Mouse (Mus musculus): ENCODE measurements around the gene Chek1.
A peak's percentile ranks its signal among the peaks of the same experiment; 100 is the strongest.

Chek1 gene

GRCm38 (mm10) chr9:36727034-36727755 lies at the start of gene Chek1:
Gene Chek1, minus strand, starts transcription at chr9:36727065.
- DNase-seq (ENCODE audit: low spot score in 2 of 2) = no peak

- no peak for DNase-seq (ENCODE audit: low spot score in 2 of 2)
These were observed 42.2 kb upstream of the Chek1 start for GRCm38 (mm10) chr9:36769048-36769413.

GRCm38 (mm10) chr9:36768156-36769047 lies 41.5 kb upstream of the Chek1 start:
- peak; percentile 42 to 46 for DNase-seq (ENCODE audit: low spot score in 2 of 2)

- peak; percentile 96 to 97 for DNase-seq (ENCODE audit: low spot score in 2 of 2)
These were observed 40.6 kb upstream of the Chek1 start, which contains the start of gene Stt3a for GRCm38 (mm10) chr9:36767203-36768143. Gene Stt3a, minus strand, starts transcription at chr9:36767679.

- no peak for DNase-seq (ENCODE audit: low spot score in 2 of 2)
These were observed 37.5 kb upstream of the Chek1 start for GRCm38 (mm10) chr9:36764378-36764777.

GRCm38 (mm10) chr9:36726131-36727033 lies 483 bp downstream of the Chek1 start:
- peak; percentile 87 for DNase-seq (ENCODE audit: low spot score in 2 of 2)

GRCm38 (mm10) chr9:36716624-36717023 lies 10.2 kb downstream of the Chek1 start:
- DNase-seq (ENCODE audit: low spot score in 2 of 2) = no peak

GRCm38 (mm10) chr9:36707304-36707703 lies 19.6 kb downstream of the Chek1 start:
- DNase-seq (ENCODE audit: low spot score in 2 of 2) = no peak

- no peak for DNase-seq (ENCODE audit: low spot score in 2 of 2)
These were observed 20.9 kb downstream of the Chek1 start for GRCm38 (mm10) chr9:36705923-36706322.

- DNase-seq (ENCODE audit: low spot score in 2 of 2) = no peak
These were observed 32.6 kb downstream of the Chek1 start for GRCm38 (mm10) chr9:36694276-36694675.

- no peak for DNase-seq (ENCODE audit: low spot score in 2 of 2)
These were observed 33.9 kb downstream of the Chek1 start, which contains the start of gene Acrv1 for GRCm38 (mm10) chr9:36692920-36693319. Gene Acrv1, plus strand, starts transcription at chr9:36693220.

GRCm38 (mm10) chr9:36687329-36687728 lies 39.5 kb downstream of the Chek1 start:
- no peak for DNase-seq (ENCODE audit: low spot score in 2 of 2)

- DNase-seq (ENCODE audit: low spot score in 2 of 2) = no peak
These were observed 45.4 kb downstream of the Chek1 start for GRCm38 (mm10) chr9:36681424-36681823.
